Mouse (Mus musculus): Measurements from ENCODE around the gene Akap17b. TPM values are rescaled to one million over a fixed set of nuclear protein-coding genes. Genes with fewer than 3 reads are reported as not detected.

The Akap17b gene
- 5.7 and 5.8 TPM in 2 replicates for polyA plus RNA-seq (2015; fragmentation: Nextera tagmentation; extraction: Ambion mirVana)

DNA sequence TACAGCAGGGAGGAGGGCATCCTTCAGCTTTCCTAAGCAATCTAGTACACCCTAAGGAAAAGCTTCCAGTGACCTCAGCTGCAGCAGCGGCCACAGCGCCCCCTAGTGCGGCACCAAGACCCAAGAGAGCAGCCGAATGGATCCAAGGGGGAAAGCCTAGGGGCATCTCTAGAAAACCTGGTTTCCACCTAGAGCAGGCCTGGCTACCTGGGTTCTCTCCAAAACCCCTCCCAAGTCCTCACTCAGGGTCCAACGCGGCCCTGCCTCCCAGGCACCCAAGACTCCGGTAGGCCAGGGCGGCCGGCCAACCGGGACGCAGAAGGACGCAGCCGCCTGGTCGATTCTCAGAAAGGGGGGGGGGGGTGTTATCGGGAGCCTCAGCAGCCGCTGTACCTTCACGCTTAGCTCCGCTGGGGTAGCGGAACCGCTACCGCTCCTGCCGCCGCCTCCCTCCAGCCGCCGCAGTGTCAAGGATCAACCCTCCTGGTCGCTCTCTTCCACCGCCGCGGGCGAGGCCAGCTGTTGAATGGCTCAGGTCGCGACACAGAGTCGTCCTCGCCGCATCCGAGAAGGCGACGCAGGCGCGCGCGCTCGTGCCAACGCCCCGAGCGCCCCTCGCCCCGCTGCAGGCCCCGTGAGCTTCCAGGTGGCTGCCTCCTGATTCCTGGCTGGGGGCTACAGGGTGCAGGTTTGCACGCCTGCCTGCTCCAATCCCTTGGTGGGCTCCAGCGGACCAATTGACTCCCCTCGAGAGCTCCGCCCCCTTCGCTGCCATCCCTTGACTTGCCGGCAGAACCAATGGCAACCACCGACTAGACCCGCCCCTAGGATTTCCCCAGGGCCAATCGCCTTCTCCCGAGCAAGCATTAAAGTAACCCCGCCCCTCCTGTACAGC, at the start of gene Akap17b:
Gene Akap17b, minus strand, starts transcription at position 739 of the 895 bp plus-strand sequence.

GRCm38 (mm10) chrX:36597707-36598389, 47.3 kb downstream of the Akap17b start, which contains the start of gene Pgrmc1:
Gene Pgrmc1, plus strand, starts transcription at chrX:36598206.

Other genes with a start within 250 kb of the Akap17b start
- not detected in 2 replicates for gene Gm6268, start 244.1 kb downstream of the Akap17b start, polyA plus RNA-seq (2015; fragmentation: Nextera tagmentation; extraction: Ambion mirVana)
- not detected in 2 replicates for gene Gm14569, start 153.6 kb downstream of the Akap17b start, polyA plus RNA-seq (2015; fragmentation: Nextera tagmentation; extraction: Ambion mirVana)
- 511 and 518 TPM in 2 replicates for gene Pgrmc1, start 47.2 kb downstream of the Akap17b start, polyA plus RNA-seq (2015; fragmentation: Nextera tagmentation; extraction: Ambion mirVana)
- 1.3 and 1.4 TPM in 2 replicates for gene Slc25a43, start 98.3 kb upstream of the Akap17b start, polyA plus RNA-seq (2015; fragmentation: Nextera tagmentation; extraction: Ambion mirVana)
- 711 and 726 TPM in 2 replicates for gene Slc25a5, start 150.3 kb upstream of the Akap17b start, polyA plus RNA-seq (2015; fragmentation: Nextera tagmentation; extraction: Ambion mirVana)
- 136 and 139 TPM in 2 replicates for gene Ube2a, start 228.5 kb upstream of the Akap17b start, polyA plus RNA-seq (2015; fragmentation: Nextera tagmentation; extraction: Ambion mirVana)
- 20.5 and 21.1 TPM in 2 replicates for gene C330007P06Rik, start 228.7 kb upstream of the Akap17b start, polyA plus RNA-seq (2015; fragmentation: Nextera tagmentation; extraction: Ambion mirVana)

All from neural tube, postnatal 0 days (tissue).